Mouse (Mus musculus) retina, postnatal 1 day (tissue): ENCODE results near the gene Adipoq.
"Not testable (repeated sequence)": the region's sequence is repeated elsewhere in the genome, so short reads cannot be mapped to it uniquely, and the experiment has no call there.

Experiments
- DNase-seq: peaks from one replicate; pipeline ENCODE4 v3.0.0-alpha.2; 2012

The Adipoq gene

GRCm38 (mm10) chr16:23166646-23167045 lies 20.3 kb downstream of the Adipoq start:
- DNase-seq: peak; percentile 26

GRCm38 (mm10) chr16:23167079-23167478 lies 20.7 kb downstream of the Adipoq start:
- DNase-seq: no peak

DNA sequence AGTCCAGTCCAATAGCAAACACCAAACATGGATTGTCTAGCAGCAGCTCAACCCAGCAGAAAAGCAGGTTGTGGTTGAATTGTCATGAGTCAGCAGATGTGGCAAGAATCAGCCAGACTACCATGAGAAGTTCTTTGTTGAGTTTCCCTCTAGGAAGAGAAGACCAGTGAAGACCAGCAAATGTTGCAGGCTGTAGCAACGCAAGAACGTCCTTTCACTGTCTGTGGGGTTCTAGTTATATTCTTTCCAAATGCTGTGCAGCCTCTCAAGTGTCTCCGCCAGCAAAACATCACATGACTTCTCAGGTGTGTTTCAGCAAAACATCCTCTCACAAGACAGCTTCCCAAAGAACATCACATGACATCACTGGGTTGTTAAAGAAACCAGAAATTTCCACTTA lies 24.5 kb downstream of the Adipoq start:
- no peak for DNase-seq

GRCm38 (mm10) chr16:23173904-23174303 lies 27.6 kb downstream of the Adipoq start:
- no peak for DNase-seq

DNA sequence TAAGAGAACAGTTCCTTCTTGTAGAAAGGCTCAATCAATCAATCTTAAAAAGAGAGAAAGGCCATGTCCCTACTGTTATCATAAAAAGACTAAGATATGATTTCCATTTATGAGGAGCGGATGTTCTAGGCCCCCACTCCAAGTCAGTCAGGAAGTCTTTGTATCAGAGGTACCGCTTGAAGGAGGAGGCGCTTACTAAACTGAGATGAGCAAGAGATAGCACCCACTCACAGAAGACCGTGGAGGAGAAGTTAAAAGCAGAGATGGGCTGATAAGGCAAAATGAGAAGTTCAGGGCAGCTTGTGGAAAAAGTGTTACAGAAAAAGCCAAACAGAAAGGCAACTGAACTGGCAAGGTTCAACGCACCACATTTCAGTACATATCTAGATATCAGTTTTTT lies 28.5 kb downstream of the Adipoq start:
- DNase-seq: no peak

DNA sequence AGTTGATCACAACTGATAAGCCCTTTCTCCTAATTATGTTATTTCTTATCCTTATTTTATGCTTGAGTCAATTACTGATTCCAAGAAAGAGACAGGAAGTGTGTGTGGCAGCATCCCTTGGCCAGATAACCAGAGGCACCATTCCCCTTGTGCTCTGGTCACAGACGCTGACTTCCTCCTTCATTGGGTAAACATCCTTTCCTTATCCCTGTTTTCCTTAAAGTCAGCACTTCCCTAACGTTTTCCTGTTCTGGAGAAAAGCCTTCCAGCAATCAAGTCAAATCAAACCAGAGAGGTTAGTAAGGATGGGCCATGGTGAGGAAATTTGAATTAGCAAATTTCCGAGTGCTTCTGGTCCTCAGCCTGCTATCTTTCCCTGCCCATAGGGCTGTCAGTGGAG lies 29.6 kb downstream of the Adipoq start:
- no peak for DNase-seq

DNA sequence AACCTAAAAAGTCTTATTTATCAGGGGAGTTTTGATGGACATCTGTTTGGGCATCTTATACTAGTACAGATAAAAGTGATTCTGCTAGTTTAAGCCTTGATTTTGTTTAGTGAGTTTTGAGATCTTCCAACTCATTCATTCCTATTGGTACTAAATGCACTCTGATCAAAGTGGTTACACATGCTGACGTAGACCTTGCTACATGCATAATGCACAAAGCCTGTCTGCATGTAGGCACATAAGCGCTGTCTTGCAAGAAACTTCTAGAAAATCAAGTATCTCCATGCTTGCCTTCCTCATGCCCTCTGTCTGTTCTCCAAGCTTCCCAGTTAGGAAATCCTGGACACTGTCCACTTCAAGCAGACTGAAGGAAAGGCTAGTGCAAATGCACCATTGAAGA lies 31.5 kb downstream of the Adipoq start:
- DNase-seq: no peak

- no peak for DNase-seq
Observed at GRCm38 (mm10) chr16:23178796-23179195, 32.5 kb downstream of the Adipoq start.

GRCm38 (mm10) chr16:23179436-23179835 lies 33.1 kb downstream of the Adipoq start:
- DNase-seq: not testable (repeated sequence)

GRCm38 (mm10) chr16:23181054-23181453 lies 34.7 kb downstream of the Adipoq start:
- no peak for DNase-seq

DNA sequence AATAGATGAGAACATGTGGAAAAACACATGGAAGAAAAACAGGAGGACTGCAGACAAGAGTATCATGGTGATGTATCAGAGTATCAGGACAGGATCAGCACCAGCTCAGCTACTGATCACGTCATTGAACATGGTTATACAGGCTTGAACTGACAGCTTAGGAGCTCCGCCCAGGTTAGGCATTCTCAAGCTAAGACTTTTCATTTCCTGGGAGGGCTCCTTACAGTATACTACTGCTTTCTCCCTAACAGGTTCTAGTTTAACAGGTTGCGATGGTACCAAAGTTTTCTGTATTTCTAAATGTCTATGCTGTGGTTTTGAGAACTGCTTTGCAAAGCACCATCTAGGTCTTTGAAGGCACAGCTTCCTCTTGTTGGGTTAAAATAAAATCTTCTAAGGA lies 35.2 kb downstream of the Adipoq start:
- DNase-seq: no peak

DNA sequence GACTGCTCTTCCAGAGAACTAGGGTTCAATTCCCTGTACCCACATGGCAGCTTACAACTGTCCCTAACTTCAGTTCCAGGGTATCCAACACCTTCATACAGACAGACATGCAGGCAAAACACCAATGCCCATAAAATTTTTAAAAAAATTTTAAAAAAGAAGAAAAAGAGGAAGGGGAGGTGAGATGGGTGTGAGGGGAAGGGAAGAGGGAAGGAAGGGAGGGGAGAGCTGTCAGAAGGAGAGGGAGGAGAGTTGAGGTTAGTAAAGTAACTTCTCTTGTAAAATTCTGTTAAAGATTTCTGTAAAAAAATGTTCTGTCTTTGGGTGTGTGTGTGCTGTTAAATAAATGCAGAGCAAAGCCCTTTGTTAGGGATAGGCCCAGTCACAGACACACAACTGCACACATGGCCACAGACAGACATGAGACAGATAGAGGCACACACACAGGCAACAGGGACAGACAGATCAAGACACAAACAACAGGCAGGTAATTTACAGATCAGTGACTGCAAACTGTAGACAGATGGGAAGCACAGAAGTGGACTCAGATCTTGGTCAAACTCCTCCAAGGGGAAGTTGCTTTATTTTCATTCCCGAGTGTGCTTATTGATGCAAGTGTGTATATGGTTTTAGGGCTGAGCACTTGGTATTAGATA lies 35.7 kb downstream of the Adipoq start:
- DNase-seq: no peak

- no peak for DNase-seq
Observed at GRCm38 (mm10) chr16:23185824-23186223, 39.5 kb downstream of the Adipoq start.

DNA sequence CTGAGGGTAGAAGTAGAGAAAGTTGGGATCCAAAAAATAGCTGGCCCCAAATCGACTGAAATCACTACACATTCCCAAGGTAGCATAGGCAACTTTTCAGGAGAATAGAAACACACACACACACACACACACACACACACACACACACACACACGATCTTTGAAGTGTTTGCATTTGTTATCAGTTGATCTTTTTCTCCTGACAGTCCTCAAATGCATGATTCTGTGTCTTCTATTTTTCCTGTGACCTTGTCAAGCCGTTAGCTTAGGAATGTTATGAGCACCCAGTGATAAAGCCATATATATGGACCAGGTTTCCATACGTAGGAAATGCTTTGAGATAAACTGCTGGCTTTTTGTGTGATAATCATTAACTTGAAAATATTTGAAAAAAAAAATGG lies 40.1 kb downstream of the Adipoq start:
- no peak for DNase-seq

DNA sequence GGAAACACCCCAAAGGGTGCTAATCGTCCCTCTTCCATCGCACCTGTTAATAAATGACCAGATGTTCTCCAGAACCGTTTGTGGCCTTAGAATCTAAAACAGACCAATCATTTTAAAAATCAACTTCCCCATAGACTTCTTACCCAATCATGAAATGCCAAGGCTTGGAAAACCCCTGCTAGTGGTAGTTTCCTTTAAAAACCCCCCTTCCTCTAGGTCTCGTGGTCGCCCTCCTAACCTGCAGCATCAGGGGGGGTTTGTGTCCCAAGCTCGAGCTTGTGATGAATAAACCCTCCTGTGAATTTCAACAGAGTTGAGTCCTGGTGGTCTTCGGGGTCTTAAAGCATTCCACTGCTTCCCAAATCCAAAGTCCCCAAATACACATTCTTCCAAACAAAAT lies 41.6 kb downstream of the Adipoq start:
- DNase-seq: no peak

- DNase-seq: no peak
Observed at GRCm38 (mm10) chr16:23189612-23190011, 43.3 kb downstream of the Adipoq start.

DNA sequence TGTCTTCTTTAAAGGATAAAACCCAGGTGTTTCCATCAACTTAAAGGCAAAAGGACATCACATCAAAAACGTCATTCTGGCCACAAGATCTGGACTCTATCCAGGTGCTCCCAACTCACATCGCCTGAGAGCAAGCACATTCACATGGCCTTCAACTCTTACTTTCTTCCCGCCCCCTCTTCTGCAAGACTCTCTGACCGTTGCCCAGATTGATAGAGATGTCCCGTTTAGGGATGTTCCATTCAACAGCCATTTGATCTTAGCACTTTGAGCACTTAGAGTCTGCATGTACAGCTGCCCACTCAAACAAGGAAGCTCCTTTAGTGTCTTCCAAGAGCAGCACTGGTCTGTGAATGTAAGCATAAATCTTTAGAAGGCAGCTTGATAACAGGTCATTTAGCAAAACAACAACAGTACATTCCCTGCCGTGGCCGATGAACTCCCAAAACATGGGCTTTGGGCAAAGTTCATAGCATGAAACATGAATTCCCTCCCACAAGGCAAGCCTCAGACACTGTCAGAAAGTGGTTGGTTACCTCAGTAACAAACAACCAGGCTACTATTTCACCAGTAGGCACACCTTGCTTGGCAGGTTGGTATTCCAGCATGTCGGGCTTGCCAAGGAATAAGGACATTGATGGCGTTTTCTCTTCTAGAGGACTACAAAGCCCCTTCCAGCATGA lies 45.4 kb downstream of the Adipoq start:
- no peak for DNase-seq

- no peak for DNase-seq
Observed at GRCm38 (mm10) chr16:23195618-23196017, 49.3 kb downstream of the Adipoq start.

GRCm38 (mm10) chr16:23196296-23196695 lies 50.0 kb downstream of the Adipoq start:
- DNase-seq: no peak

DNA sequence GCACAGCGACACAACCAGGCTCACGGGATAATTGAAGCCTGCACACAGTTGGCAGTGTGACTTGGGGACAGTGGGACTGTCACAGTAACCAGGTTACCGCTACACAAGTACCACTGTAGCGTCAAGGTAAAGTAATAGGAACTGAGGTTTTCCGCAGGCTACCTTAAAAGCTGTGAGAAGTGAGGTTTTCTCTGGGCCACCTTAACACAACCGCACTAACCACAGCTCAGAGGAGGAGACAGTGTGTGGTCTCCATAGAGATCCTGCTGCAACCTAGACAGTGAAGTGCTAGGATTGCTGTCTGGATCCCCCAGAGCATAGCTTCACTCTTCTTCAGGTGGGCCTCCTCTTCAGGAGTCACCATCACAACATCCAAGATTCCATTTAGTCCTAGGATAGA lies 50.5 kb downstream of the Adipoq start:
- no peak for DNase-seq

DNA sequence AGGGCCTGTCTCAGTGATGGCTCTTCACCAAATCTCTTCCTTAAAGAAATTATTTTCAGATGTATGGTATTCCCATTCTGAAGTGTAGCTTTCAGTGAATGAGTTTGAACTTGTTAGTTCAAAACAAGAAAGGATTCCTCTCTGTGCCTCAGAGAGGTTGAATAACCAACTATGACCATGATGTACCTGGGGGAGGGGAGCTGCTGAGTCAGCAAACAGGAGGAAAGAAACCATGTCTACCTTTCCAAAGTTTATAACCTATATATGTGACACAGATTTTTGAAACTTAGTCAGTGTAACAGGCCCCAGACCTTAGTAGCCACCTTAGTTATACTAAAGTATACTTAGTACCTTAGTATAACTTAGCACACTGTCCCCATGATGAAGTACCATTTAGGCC lies 55.2 kb downstream of the Adipoq start:
- no peak for DNase-seq
